Mouse (Mus musculus) MEL (cell line): ENCODE results near the gene Dbn1. TPM values are rescaled to one million over a fixed set of nuclear protein-coding genes. Genes with fewer than 3 reads are reported as not detected.
"Not testable (repeated sequence)": the region's sequence is repeated elsewhere in the genome, so short reads cannot be mapped to it uniquely, and the experiment has no call there.

ENCODE experiments used
- DNase-seq: peaks from one replicate; pipeline ENCODE4 v3.0.0; 2011; ENCODE audit warnings: low read depth, low spot score
- H3K27ac ChIP-seq: 2 replicates; pipeline ENCODE4 v1.5.1; 2012; ENCODE audit warnings: low read depth, mild to moderate bottlenecking, control low read depth, low read length, moderate library complexity; ENCODE audit not compliant: control insufficient read depth
- H3K27me3 ChIP-seq, 2 experiments: fragments of 150-350 bp in 1 of 2; sonication (generic) in 1 of 2; 2 replicates each; pipeline ENCODE4 v1.6.1; 2012; ENCODE audit warnings: low read length in 2 of 2, mild to moderate bottlenecking in 2 of 2, improper control_type of control experiment in 1 of 2, moderate library complexity in 1 of 2; ENCODE audit not compliant: insufficient read depth in 2 of 2, control insufficient read depth in 1 of 2
- H3K36me3 ChIP-seq, 2 experiments: 2 replicates each; pipeline ENCODE4 v1.6.1; 2012 to 2014; ENCODE audit warnings: low read length in 2 of 2, improper control_type of control experiment in 1 of 2, inconsistent platforms in 1 of 2, mild to moderate bottlenecking in 1 of 2; ENCODE audit not compliant: insufficient read depth in 2 of 2, control insufficient read depth in 1 of 2
- H3K4me1 ChIP-seq, 2 experiments: fragments of 150-350 bp in 1 of 2; sonication (generic) in 1 of 2; 2 replicates each; pipeline ENCODE4 v1.6.1; 2012; ENCODE audit warnings: low read length in 2 of 2, improper control_type of control experiment in 1 of 2, mild to moderate bottlenecking in 1 of 2; ENCODE audit not compliant: insufficient read depth in 2 of 2, control insufficient read depth in 1 of 2
- H3K4me3 ChIP-seq, 2 experiments: fragments of 150-350 bp in 1 of 2; sonication (generic) in 1 of 2; 2 replicates each; pipeline ENCODE4 v1.5.1; 2012; ENCODE audit warnings: low read depth in 2 of 2, low read length in 2 of 2, mild to moderate bottlenecking in 2 of 2, moderate library complexity in 2 of 2, control low read depth in 1 of 2, improper control_type of control experiment in 1 of 2; ENCODE audit not compliant: control insufficient read depth in 1 of 2, insufficient read depth in 1 of 2
- H3K79me2 ChIP-seq: 2 replicates; pipeline ENCODE4 v1.6.1; 2012; ENCODE audit warnings: mild to moderate bottlenecking, low read length, moderate library complexity; ENCODE audit not compliant: control insufficient read depth, poor library complexity, insufficient read depth
- H3K9ac ChIP-seq: 2 replicates; pipeline ENCODE4 v1.6.1; 2012; ENCODE audit warnings: low read depth, mild to moderate bottlenecking, control low read depth, low read length, moderate library complexity; ENCODE audit not compliant: control insufficient read depth, poor library complexity, severe bottlenecking
- H3K9me3 ChIP-seq: fragments of 150-350 bp; sonication (generic); replicated peaks from 2 replicates; pipeline ENCODE4 v1.6.1; 2012; ENCODE audit warnings: mild to moderate bottlenecking, low read length, improper control_type of control experiment, moderate library complexity; ENCODE audit not compliant: insufficient read depth
- CHD2 ChIP-seq: IDR thresholded peaks from 2 replicates; pipeline ENCODE4 v1.6.1; 2011; ENCODE audit warnings: low read length, improper control_type of control experiment
- E2F4 ChIP-seq: IDR thresholded peaks from 2 replicates; pipeline ENCODE4 v1.6.1; 2011; ENCODE audit warnings: low read depth, low read length, improper control_type of control experiment, borderline replicate concordance
- ELF1 ChIP-seq: IDR thresholded peaks from 2 replicates; pipeline ENCODE4 v1.6.1; 2014; ENCODE audit warnings: low read depth, mild to moderate bottlenecking, inconsistent platforms, low read length, improper control_type of control experiment, moderate library complexity
- ETS1 ChIP-seq: IDR thresholded peaks from 2 replicates; pipeline ENCODE4 v1.6.1; 2012; ENCODE audit warnings: low read depth, mild to moderate bottlenecking, inconsistent platforms, low read length, improper control_type of control experiment, moderate library complexity
- HCFC1 ChIP-seq: IDR thresholded peaks from 2 replicates; pipeline ENCODE4 v1.6.1; 2012; ENCODE audit warnings: low read depth, mild to moderate bottlenecking, inconsistent platforms, low read length, improper control_type of control experiment, moderate library complexity
- KAT2A ChIP-seq: conservative IDR thresholded peaks from 2 replicates; pipeline ENCODE4 v1.6.1; 2012; ENCODE audit warnings: low read depth, low read length, improper control_type of control experiment, inconsistent platforms
- MAX ChIP-seq: IDR thresholded peaks from 2 replicates; pipeline ENCODE4 v1.6.1; 2011; ENCODE audit warnings: low read length, improper control_type of control experiment
- MAZ ChIP-seq: IDR thresholded peaks from 2 replicates; pipeline ENCODE4 v1.6.1; 2012; ENCODE audit warnings: low read depth, mild to moderate bottlenecking, inconsistent platforms, low read length, improper control_type of control experiment
- MXI1 ChIP-seq: IDR thresholded peaks from 2 replicates; pipeline ENCODE4 v1.6.1; 2011; ENCODE audit warnings: mild to moderate bottlenecking, low read depth, low read length, improper control_type of control experiment
- NELFE ChIP-seq: IDR thresholded peaks from 2 replicates; pipeline ENCODE4 v1.6.1; 2011; ENCODE audit warnings: low read depth, low read length, improper control_type of control experiment
- NRF1 ChIP-seq: IDR thresholded peaks from 2 replicates; pipeline ENCODE4 v1.6.1; 2014; ENCODE audit warnings: low read depth, mild to moderate bottlenecking, inconsistent platforms, low read length, improper control_type of control experiment, moderate library complexity; ENCODE audit not compliant: poor library complexity, insufficient read depth, severe bottlenecking
- POLR2A ChIP-seq, 2 experiments: IDR thresholded peaks; 2 replicates each; pipeline ENCODE4 v1.6.1; 2011 to 2012; ENCODE audit warnings: low read length in 2 of 2, mild to moderate bottlenecking in 2 of 2, control low read depth in 1 of 2, improper control_type of control experiment in 1 of 2, low read depth in 1 of 2, moderate library complexity in 1 of 2; ENCODE audit not compliant: control insufficient read depth in 1 of 2, insufficient read depth in 1 of 2, poor library complexity in 1 of 2
- POLR2AphosphoS2 ChIP-seq: IDR thresholded peaks from 2 replicates; pipeline ENCODE4 v1.6.1; 2011; ENCODE audit warnings: low read length, improper control_type of control experiment
- POLR2AphosphoS5 ChIP-seq: IDR thresholded peaks from 2 replicates; pipeline ENCODE4 v1.6.1; 2012; ENCODE audit warnings: low read depth, borderline replicate concordance, mild to moderate bottlenecking, inconsistent platforms, low read length, moderate library complexity, mixed read lengths
- RCOR1 ChIP-seq: IDR thresholded peaks from 2 replicates; pipeline ENCODE4 v1.6.1; 2012; ENCODE audit warnings: low read depth, mild to moderate bottlenecking, inconsistent platforms, low read length, improper control_type of control experiment
- SIN3A ChIP-seq: IDR thresholded peaks from 2 replicates; pipeline ENCODE4 v1.6.1; 2012; ENCODE audit warnings: low read length, improper control_type of control experiment, inconsistent platforms
- SMC3 ChIP-seq: IDR thresholded peaks from 2 replicates; pipeline ENCODE4 v1.6.1; 2011; ENCODE audit warnings: low read depth, low read length, improper control_type of control experiment
- TBP ChIP-seq: IDR thresholded peaks from 2 replicates; pipeline ENCODE4 v1.8.0; 2011; ENCODE audit warnings: low read depth, low read length, improper control_type of control experiment
- TCF12 ChIP-seq: IDR thresholded peaks from 2 replicates; pipeline ENCODE4 v1.6.1; 2014; ENCODE audit warnings: low read depth, mild to moderate bottlenecking, inconsistent platforms, low read length, improper control_type of control experiment, moderate library complexity
- UBTF ChIP-seq: IDR thresholded peaks from 2 replicates; pipeline ENCODE4 v1.6.1; 2012; ENCODE audit warnings: low read depth, mild to moderate bottlenecking, inconsistent platforms, low read length, improper control_type of control experiment, moderate library complexity, borderline replicate concordance; ENCODE audit not compliant: insufficient read depth
- USF1 ChIP-seq: IDR thresholded peaks from 2 replicates; pipeline ENCODE4 v1.6.1; 2014; ENCODE audit warnings: low read depth, mild to moderate bottlenecking, inconsistent platforms, low read length, improper control_type of control experiment, moderate library complexity
- ZC3H11A ChIP-seq: IDR thresholded peaks from 2 replicates; pipeline ENCODE4 v1.6.1; 2012; ENCODE audit warnings: low read depth, mild to moderate bottlenecking, inconsistent platforms, low read length, improper control_type of control experiment
- ZKSCAN1 ChIP-seq: IDR thresholded peaks from 2 replicates; pipeline ENCODE4 v1.6.1; 2012; ENCODE audit warnings: low read depth, mild to moderate bottlenecking, inconsistent platforms, low read length, improper control_type of control experiment, moderate library complexity
- ZMIZ1 ChIP-seq: IDR thresholded peaks from 2 replicates; pipeline ENCODE4 v1.6.1; 2012; ENCODE audit warnings: low read depth, mild to moderate bottlenecking, inconsistent platforms, low read length, improper control_type of control experiment, moderate library complexity
- ZNF384 ChIP-seq: IDR thresholded peaks from 2 replicates; pipeline ENCODE4 v1.6.1; 2012; ENCODE audit warnings: low read depth, mild to moderate bottlenecking, inconsistent platforms, low read length, improper control_type of control experiment
- polyA plus RNA-seq, 2 experiments: library from polyadenylated mRNA; stranded (reverse) in 1 of 2; unstranded in 1 of 2; fragments of >175 nt in 1 of 2; fragments of >200 nt in 1 of 2; gene quantifications; 2 replicates each; pipeline versions ENCODE4 v1.2.1 to v1.2.4; 2012; ENCODE audit warnings: low replicate concordance in 2 of 2, low read depth in 1 of 2; ENCODE audit not compliant: insufficient read length in 2 of 2, insufficient read depth in 1 of 2, missing spikeins in 1 of 2
- total RNA-seq: library from RNA; depleted of rRNA; stranded (reverse); fragments of 300-350 nt; gene quantifications from 2 replicates; pipeline ENCODE4 v1.2.3, GENCODE M21; 2012

The Dbn1 gene
- total and polyA plus RNA-seq, 3 experiments = 0.04 to 0.53 TPM; not detected in 1

DNA sequence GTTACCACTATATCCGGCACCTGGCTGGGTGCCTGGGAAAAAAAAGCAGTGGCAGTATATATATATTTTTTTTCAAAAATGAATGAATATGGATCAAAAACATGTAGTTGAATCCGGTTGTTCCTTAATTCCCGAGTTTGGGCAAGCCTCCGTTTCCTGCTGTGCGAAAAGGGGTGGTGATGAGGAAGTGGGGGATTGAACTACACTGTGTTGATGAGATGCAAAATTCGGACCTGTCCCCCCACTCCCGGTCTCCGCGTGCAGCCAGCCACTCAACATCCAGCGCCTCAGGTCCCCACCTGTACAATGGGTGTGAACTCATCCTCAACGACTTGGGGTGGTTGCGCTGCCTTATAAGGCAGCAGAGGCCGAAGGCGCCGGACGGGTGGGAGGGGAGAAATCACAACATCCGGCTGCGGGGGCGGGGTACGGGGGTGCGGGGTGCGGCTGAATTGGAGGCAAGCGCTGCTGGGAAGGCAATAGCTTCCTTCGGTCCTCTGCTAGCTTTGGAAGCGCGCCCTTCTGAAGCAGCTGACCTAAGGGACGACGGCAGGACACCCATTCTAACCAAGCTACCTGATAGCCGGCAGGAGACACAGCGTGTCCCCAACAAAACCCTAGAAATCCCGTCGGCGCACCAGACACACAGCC, 43.5 kb downstream of the Dbn1 start:
- peaks cover 32% of the 10 kb centered on the region for H3K79me2 ChIP-seq
- H3K4me3 ChIP-seq = peak overlapping the region; percentile 55 to 68
- peak; percentile 75 for TF ChIP-seq SIN3A
- TF ChIP-seq E2F4 = no peak
- TF ChIP-seq MAX = peak; percentile 44
- 0 out of 2 replicates have a peak, but pooled peaks have one; percentile 32 for TF ChIP-seq ETS1
- TF ChIP-seq KAT2A = no peak
- peak; percentile 32 to 66; a peak in 2 of 4 replicates for TF ChIP-seq POLR2A (IDR thresholded peaks at IDR 0.05; ENCODE audit: control insufficient read depth in 1 of 2, insufficient read depth in 1 of 2, low read depth in 1 of 2, low read length in 2 of 2, poor library complexity in 1 of 2)
- TF ChIP-seq ELF1 = peak; percentile 59; the same call in 1 of the 2 replicates
- TF ChIP-seq TBP = peak; percentile 71
- TF ChIP-seq POLR2AphosphoS2 = peak; percentile 16; the same call in 1 of the 2 replicates
- peak; percentile 49 for TF ChIP-seq NELFE
- TF ChIP-seq MAZ = no peak
- peak; percentile 80 for TF ChIP-seq MXI1
- peak; percentile 18 for TF ChIP-seq HCFC1
- peak overlapping the region; percentile 84 for H3K27ac ChIP-seq
- no peaks in the 10 kb centered on the region for H3K9me3 ChIP-seq
- peak overlapping the region; percentile 64 for H3K9ac ChIP-seq
- peaks cover 7 to 31% of the 10 kb centered on the region in 2 experiments for H3K4me1 ChIP-seq
- peaks cover 0 to 18% of the 10 kb centered on the region in 2 experiments; a peak in 2 of 4 replicates for H3K36me3 ChIP-seq
- DNase-seq = peak; percentile 91
- H3K27me3 ChIP-seq = no peaks in the 10 kb centered on the region

DNA sequence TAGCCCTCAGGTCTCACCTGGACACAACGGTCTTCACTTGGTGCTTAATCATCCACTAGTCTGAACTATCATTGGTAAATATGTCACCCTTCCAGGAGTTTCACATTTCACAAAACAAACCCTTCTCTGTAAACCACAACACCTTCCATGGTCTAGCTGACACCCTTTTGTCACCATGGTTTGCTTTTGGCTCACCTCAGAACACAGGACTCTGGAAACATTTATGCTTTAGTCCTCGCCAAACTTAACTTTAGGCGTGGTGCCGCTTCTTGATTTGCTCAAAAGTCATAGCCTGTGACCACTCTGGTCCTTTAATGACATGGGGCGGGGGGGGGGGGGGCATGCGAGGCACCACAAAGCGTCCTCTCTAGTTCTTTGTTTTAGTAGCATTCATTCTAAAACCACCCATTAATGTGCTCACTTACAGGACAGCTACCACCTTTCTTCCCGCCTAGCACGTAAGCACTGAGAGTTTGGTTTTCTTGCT, 44.1 kb downstream of the Dbn1 start:
- peak overlapping the region; percentile 47 for H3K27ac ChIP-seq
- H3K27me3 ChIP-seq = no peaks in the 10 kb centered on the region
- H3K9me3 ChIP-seq = no peaks in the 10 kb centered on the region
- TF ChIP-seq MXI1 = no peak
- TF ChIP-seq POLR2AphosphoS5 = no peak
- TF ChIP-seq ZKSCAN1 = no peak
- no peak for TF ChIP-seq ZNF384
- TF ChIP-seq USF1 = no peak
- TF ChIP-seq ZC3H11A = no peak
- TF ChIP-seq UBTF = no peak
- no peak for TF ChIP-seq KAT2A
- TF ChIP-seq RCOR1 = no peak
- TF ChIP-seq ELF1 = no peak
- no peak for TF ChIP-seq ZMIZ1
- no peak for TF ChIP-seq CHD2
- TF ChIP-seq SIN3A = no peak
- no peak for TF ChIP-seq TCF12
- no peak for TF ChIP-seq NRF1
- no peak for TF ChIP-seq MAZ
- TF ChIP-seq SMC3 = no peak
- peak overlapping the region; percentile 57 for H3K9ac ChIP-seq
- peak overlapping the region; percentile 55 to 68 for H3K4me3 ChIP-seq
- no peak for DNase-seq
- peaks cover 0 to 18% of the 10 kb centered on the region in 2 experiments; a peak in 2 of 4 replicates for H3K36me3 ChIP-seq
- peaks cover 31% of the 10 kb centered on the region for H3K79me2 ChIP-seq
- H3K4me1 ChIP-seq = peaks cover 7 to 31% of the 10 kb centered on the region in 2 experiments

DNA sequence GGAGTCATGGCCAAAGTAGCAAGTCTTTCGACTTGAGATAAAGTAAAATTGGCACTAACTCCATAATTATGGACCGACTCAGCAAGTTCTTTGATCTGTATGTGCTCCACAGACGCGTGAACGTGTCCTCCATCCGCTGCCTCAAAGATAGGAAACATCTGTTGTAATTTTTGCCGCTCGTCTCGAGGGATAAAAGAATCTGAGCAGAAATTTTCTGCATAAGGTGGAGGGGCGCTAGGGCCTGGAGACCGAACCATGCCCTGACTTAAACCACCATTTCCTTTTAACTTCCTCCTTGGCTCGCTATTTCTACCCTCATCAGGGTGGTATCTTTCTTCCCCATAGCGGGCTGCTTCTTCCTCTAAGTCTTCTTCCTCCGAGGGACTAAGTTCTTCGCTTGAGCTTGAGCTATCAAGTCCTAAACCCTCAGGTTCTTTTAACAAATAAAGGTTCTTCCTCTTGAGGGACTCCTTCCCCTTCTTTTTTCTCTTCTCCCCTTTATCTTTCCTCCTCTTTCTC, 50.7 kb downstream of the Dbn1 start:
- not testable (repeated sequence) for H3K9me3 ChIP-seq, H3K4me1 ChIP-seq, H3K27ac ChIP-seq, H3K4me3 ChIP-seq, H3K36me3 ChIP-seq, H3K9ac ChIP-seq, H3K79me2 ChIP-seq, H3K27me3 ChIP-seq
- DNase-seq = peak; percentile 38
